Mouse (Mus musculus): ENCODE data around the gene Camkv.

The Camkv gene

DNA sequence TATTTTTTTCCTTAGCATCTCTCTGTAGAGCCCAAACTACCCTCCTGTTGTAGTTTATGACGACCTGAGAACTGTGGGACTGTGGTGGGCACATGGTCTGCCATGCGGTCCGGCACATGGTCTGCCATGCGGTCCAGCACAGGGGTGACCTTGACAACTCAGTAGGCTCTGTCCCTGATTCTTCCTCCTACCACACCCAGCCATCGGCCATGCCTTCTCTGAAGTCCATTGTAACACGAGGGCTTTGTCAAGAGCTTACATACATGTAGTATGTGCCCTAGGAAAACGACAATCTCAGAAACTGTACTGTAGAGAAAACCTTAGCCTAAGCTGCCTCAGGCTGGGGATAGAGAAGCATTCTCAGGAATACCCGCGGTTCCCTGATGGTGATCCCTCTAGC, 29.2 kb downstream of the Camkv start:
- no peak for DNase-seq

DNA sequence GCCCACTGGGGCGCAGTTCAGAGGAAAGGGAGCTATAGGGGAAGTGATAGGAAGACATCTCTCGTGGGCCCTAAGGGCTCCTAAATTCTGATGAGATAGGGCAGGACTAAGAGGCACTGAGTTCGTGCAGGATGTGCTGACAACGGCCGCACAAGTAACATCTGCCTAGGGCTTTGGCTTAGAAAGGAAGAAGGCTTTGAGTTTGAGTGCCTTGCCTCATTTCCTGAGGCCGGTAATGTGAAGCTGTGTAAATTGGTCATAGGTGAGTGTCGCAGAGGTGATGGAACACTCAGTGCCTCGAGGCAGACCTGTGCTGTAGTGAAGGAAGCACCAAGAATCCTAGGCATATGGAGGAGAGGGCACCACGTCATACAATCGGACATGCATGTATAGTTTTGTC, 31.2 kb downstream of the Camkv start:
- no peak for DNase-seq

DNA sequence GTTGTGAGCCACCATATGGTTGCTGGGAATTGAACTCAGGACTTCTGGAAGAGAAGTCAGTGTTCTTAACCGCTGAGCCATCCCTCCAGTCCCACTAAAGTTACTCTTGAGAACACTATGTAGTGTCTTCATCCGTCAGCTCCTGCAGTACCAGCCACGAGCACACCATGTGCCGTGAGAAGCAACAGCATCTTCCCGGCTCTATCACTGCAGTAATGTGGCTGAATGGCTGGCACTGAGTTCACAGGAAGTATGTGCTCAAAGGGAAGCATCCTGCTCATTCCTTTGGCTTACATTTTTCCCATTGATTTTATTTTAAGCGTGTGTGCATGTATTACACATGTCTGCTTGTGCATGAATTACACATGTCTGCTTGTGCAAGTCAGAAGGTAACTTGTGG, 32.0 kb downstream of the Camkv start:
- no peak for DNase-seq

DNA sequence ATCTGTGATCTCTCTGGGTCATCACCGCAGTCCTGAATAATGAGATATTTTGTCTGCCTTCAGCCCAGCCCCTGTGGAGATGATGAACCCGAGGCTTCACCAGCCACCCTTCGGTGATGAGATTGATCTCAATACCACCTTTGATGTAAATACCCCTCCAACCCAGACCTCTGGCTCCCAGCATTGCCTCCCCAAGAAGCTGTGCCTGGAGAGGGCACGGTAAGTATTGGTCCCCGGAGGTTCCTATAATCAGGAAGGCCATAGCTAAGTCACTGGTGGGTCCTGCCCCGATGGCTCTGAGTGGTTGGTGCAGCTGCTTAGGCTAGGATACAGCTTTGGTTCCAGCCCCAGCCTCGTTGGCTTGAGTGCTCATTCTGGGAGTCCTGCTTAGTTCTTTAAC, 33.1 kb downstream of the Camkv start:
- DNase-seq = no peak

DNA sequence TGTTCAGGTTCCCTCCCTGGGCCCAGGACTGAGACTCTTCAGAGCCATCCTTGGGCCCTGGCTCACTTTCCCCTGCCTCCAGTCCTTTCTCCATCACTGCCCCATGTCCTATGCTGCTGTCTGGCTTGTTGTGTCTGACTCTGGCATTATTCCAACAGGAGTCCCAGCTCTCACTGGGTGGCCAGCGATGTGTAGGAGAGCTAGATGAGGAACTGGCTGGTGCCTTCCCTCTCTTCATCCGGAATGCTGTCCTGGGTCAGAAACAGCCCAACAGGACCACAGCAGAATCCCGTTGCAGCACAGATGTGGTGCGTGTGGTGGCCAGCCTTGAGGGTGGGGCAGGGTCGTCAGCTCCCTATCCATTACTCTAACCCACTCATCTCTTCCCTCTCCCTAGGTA, 34.8 kb downstream of the Camkv start:
- no peak for DNase-seq

DNA sequence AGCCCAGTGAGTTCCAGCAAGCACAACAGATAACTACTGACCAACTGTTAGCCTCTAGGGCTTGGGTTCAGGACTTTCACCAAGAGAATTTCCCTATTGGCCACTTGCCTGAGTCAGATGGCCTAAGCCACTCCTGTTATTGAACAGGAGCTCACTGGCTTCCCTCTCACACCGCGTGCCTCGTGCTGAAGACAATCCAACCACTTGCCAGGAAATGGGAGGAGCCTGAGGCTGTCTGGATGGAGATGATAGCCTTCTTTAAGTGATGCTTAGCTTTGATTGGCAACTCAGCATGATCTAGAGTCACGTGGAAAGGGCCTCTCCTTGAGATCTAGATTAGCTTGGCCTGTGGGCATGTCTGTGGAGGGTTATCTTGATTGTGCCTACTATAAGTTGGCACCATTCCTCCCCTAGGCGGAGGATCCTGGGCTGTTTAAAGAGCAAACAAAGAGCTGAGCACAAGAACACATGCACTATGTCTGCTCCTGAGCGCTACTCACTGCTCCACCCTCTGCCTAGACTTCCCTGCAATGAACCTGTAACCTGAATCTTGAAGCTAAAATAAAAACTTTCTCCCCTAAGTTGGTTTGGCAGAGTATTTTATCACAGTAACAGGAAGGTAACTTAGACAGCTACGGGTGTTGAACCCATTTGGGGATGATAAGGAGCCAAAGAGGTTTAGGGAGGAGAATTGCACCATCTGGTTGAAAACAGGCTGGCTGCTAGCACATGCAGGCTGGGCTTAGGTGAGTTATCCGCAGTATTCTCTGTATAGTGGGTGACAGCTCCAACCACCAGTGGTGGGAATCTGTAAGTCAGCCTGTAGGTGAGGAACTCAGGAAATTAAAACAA, 36.4 kb downstream of the Camkv start:
- no peak for DNase-seq

DNA sequence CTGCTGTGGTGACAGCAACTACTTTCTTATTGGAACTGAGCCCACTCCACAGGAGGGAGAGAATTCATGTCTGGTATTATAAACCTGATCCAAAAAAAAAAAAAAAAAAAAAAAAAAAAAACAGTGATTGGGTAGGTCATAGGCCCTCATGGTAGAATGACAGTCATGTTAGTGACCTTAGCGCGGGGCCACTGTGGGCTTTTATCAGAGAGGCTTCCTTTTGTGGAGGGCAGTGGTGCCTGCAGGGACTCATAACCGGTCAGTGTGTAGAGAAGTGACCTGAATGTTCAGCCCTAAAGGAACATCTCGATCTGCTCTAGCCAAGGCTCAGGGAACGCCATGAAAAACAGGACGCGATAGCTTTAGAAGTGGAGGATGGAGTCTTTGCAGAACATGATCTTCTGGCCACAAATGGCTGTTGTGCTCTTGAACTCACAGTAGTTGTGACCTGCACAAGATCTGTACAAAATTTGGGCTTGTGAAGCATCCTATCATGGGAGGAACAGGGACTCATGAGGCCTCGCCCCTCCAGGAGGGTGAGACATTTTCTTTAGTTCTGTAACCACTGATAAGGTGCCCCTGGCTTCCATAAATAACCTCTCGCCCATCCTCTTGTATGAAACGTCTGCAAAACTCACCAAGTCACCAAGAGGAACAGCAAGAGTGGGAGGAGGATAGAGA, 39.2 kb downstream of the Camkv start:
- no peak for DNase-seq

DNA sequence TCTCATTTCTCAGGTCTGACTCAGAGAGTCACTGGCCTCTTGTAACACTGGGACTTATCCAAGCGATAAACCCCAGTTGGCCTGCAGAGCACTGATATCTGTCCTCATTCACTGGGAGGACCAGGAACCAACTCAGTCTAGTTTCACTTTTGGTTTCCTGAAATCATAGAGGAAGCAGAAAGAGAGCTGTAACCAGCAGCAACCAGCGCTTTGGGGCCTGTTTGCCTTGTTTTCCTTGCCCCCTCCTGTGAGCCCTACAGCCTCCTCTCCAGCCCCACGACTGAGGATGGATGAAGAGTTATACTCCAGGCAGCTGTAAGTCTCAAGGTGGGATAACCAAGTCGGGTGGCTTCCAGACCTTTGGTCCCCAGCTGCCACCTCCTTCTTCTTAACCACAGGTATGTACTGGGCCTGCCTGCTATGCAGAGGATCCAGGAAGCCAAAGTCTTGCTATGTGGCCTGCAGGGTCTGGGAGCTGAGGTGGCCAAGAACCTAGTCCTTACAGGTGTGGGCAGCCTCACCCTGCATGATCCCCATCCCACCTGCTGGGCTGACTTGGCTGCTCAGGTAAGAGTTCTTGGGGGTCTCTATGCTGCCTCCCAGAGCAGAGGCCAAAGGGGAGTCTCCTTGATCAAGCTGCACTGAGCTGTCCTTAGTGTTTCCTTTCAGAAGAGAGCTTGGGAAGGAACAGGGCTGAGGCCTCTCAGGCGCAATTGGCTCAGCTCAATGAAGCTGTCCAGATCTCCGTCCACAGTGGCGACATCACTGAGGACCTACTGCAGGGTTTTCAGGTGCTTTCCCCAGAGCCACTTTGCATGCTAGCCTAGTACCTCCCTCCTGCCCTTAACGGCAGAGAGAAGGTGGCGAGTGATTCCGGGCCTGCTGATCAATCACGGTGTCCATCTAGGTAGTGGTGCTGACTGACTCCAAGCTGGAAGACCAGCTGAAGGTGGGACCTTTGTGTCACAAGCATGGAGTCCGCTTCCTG, 40.2 kb downstream of the Camkv start, which contains the start of gene Uba7:
Uba7 (plus strand) TSS at position 107 of the 988 bp plus-strand sequence.
- no peak for DNase-seq

DNA sequence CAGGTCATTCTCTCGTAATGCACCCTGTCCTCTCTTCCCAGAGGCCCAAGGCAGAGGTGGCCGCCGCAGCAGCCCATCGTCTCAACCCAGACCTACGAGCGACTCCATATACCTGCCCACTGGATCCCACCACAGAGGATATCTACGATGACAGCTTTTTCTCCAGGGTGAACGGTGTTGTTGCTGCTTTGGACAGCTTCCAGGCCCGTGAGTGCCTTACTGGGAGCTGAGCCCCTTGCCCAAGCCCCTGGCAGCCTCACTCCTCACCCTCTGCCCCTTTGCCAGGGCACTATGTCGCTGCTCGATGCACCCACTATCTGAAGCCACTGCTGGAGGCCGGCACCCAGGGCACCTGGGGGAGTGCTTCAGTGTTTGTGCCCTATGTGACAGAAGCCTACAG, 43.3 kb downstream of the Camkv start:
- DNase-seq = no peak

DNA sequence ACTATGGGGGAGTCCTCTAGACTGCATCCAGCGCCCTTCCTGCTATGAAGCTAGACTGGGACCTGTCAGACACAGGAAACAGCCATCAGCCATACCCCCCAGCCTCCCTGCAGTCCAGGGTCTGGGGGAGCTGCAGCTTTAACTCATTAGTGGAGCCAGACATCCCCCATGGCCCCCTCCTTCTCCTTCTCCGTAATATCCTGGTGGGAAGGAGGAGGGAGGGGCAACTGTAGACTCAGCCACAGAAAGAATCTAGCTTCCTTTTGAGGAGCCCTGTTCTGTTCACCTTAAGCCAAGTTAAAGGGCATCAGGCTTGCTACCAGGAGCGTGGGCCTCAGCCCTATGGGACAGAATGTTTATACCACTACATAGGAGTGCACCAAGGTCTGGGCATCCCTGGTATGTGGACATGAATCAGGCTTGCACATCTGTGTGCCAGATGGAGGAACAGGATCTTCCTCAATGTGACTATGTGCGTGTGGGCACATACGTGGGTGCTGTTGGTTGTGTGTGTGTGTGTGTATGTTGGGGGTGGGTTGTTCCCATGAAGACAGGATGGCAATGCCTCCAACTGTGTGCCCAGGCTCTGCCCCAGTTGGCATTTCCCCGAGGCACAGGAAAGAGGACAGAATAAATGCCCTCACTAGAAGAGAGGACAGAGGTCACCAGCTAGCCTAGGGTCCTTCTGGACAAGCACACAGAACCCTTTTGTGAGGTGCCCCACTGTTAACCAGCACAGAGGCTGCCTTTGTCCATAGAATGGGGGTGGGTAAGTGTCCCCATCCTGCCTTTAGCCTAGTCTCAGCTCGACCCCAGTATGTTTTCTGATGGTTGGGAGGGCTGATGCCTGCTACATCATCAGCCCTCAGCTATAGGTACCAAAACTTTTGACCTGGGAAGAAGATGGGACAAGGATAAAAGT, 46.5 kb downstream of the Camkv start:
- no peak for DNase-seq

DNA sequence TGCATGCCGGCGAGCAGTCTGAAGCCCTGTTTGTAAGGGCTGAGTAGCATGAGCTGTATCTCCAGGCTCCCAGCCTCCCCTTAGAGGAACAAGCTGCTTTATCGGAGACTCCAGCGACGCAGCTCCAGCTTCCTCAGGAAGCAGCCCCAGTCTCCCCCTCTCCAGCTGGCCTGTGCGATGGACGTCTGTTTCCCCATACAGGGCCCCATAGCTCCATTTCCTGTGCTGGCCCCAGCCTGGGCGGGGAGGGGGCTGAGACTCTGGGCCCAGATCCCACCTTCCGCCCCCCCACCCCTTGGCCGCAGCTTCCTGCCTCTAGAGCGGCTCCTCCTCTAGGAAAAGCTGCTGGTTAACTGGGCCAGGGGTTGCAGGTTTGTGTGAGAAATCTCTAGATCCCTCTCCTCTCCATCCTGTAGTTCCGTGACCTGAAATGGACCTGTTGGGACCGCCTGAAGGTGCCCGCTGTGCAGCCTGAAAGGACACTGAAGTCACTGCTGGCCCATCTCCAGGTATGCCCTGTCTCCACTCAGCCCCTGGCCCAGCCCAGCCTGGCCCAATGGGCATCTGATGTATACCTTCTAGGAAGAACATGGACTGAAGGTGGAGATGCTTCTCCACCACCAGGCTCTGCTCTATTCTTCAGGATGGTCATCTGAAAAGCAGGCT, 47.3 kb downstream of the Camkv start, which contains the start of gene Gm20661:
Gm20661 (plus strand) TSS at position 378 of the 666 bp plus-strand sequence.
- DNase-seq = no peak

DNA sequence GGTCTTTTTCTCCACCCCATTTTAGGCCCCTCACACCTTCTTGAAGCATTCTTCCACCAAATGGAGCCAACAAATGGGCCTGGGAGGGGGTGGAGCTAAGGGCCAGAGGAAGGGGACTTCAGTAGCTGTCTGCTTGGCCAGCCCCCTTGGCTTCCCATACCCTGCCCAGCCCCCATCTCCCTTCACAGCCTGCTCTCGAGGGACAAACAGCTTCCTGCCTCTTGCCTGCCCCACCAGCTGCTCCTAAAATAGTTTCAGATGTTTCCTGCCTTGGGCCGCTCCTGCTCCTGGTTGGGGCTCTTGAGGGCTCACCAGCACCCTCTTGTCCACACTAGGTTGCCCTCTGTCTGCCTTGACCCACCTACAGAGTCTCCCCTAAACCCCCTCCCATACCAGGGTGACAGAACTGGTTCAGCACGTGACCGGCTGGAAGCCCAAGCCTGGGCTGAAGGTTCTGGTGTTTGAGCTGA, 48.0 kb downstream of the Camkv start:
- DNase-seq = peak; percentile 33

DNA sequence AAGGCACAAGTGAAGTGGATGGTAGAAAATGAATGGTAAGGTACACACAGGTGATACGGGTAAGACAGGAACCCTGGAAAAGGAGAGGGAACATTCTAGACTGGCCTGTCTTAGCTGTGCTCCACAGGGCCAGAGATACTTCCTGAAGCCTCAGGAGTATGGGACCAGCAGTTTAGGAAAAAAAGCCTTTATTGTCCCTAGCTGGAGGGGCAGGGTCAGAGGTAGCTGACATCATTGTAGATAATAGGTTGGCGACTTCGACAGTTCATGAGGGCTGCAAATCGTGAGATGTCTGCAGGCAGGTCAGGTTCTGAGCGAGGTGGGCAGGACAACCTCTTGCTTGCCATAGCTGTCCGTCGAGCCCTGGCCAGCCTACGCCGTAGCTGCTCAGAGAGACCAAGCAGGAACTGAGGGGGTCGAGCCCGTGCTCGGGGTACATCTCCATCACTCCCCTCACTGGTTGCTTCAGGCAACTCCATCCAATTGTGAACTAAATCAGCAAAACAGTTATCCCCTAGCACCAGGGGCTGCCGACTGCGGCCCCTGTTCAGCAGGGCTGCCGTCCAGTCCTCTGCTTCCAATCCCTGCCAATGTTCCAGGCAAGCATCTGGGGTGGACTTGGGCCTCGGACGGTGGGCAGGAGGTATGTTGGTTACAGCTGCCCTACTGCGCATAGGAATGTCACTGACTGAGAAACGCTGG, 48.7 kb downstream of the Camkv start:
- DNase-seq = no peak

DNA sequence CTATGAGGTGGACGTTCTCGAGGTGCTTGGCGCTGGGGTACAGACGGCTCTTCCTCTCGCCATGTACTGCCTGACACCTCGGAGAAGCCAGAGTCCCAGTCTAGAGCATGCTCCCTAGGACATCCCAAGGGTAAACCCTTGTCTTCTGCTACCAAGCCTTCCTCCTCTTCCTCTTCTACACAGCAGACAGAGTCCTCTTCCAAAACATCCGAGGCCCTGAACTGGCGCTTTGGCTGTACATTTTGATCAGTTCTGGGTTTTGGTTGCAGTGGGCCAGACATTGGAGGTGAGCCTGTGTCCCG, 49.2 kb downstream of the Camkv start:
- no peak for DNase-seq

DNA sequence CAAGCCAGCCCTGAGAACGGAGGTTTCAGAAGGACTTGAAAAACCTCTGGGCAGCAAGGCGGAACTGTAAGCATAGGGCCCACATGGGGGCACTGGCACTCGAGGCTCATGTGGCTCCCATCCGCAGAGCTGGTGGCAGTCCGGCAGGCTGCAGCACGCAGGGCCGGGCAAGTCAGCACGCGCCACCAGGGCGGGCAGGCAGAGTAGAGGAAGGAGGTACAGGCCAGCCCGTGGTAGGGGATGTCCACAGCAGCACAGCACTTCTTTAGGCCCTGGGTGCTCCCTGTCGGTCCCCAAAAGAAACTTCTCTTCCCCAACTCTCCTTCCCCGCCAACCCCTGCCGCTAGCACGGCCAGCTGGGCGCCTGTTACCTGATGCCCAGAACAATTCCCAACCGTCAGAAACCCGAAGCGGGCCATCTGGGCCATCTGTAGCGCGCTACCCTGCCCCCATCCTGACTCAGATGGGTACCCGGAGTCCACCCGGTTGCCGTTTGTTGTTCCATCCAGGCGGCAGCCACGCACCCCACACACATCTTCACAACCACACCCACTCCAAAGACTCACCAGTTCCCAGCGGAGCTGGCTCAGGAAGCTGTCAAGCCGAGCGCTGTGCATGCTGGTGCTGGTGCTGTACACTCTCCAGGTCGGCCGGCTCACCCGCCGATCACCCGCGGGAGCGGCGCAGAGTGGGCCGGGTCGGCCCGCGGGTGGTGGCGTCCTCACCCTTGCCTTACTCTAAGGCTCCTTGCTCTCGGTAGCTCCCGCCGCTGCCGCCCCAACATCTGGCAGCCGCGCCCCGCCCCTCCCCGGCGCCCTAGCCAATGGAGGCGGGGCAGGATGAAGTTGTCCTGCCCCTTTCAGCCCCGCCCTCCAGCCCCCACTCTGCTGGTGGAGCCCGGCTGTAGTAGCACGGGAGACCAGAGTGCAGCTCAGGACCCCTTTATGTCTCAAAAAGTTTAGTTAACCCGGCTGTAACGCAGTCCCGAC, 50.0 kb downstream of the Camkv start, which contains the start of gene Inka1:
Inka1 (minus strand) TSS at position 749 of the 989 bp plus-strand sequence.
- DNase-seq = peak; percentile 62

DNA sequence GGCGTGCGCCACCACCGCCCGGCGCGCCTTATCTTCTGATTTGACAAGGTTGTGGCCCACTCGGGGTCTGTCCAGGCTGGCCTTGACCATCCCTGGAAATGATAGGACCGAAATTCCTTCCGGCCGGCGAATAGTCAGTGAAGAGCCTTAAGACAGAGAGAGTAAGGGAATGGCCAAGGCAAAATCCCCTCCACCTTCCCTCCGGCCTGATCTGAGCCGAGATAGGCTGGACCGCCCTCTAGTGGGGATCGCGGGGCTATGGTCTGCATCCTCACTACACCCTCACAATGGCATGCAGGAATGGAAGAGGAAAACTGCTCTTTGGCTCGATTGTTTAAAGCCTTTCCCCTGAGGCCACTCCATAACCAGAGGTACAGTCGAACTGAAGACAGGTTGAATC, 50.9 kb downstream of the Camkv start:
- DNase-seq = peak; percentile 75

DNA sequence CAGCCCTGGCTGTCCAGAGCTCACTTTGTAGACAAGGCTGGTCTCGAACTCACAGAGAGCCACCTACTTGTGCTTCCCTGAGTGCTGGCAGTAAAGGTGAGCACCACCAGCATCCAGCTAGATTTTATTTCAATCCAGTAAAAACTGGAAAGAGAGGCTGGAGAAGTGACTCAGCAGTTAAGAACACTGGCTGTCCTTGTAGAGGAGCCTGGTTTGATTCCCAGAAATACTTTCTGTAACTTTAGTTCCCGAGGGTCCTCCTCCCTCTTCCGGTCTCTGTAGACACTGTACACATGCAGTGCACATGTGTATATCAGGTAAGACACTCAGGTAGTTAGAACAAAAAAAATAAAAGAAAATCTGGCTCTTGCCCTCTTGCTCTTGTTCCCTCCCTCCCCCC, 52.5 kb downstream of the Camkv start:
- DNase-seq = no peak

DNA sequence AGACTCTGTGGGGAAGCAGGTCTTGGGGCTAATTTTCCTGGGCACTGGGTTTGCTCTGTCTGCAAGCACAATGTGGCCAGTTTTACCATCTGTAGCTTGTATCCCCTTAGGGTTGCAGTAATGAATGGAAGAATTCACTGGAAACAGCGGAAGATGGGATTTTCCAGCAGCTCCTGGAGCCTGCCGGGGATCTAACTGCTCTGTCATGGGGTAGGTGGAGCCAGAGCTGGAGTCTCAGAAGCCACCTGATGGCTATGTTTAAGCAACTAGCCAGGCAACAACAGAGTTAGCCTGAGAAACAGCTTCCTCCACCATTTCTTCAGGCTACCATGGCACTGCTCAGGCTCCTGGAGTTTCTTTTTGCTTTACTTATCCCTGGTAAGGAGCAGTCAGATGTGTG, 56.7 kb downstream of the Camkv start, which contains the start of gene Cdhr4:
Cdhr4 (plus strand) TSS at position 301 of the 400 bp plus-strand sequence.
- no peak for DNase-seq

DNA sequence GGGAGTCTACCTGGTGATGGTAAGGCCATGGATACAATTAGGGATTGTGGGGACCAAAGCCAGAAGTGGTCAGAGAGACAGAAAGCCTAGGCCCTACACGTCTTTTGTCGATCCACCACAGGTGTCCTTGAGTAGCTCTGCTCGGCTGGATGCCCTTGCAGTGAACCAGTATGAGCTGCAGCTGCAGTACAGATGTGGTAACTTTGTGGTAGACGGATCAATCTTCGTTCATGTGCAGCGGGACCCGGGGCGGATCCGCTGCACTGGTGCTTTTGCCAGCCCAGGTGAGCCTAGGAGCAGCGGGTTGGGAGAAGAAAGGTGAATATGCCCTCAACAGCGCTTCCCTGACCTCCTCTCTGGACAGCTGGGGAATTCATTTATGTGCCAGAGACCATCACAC, 57.5 kb downstream of the Camkv start:
- DNase-seq = no peak
